Mouse (Mus musculus): ENCODE data around the gene Hand2. TPM values are rescaled to one million over a fixed set of nuclear protein-coding genes. Genes with fewer than 3 reads are reported as not detected.

Gene Hand2
- polyA plus RNA-seq (2015; fragmentation: Nextera tagmentation; extraction: Ambion mirVana): 6.8 and 7.7 TPM in 2 replicates

- TF ChIP-seq EP300 (optimal IDR thresholded peaks at IDR 0.05) (no peak), CTCF (IDR thresholded peaks at IDR 0.05; ENCODE audit: low read depth) (no peak)
Observed at GRCm38 (mm10) chr8:57320851-57321743, at the start of gene Hand2. Hand2 (plus strand) TSS chr8:57320983.

GRCm38 (mm10) chr8:57273055-57273454 is 47.7 kb upstream of the Hand2 start:
- Histone ChIP-seq H3K4me3 (ENCODE audit: low read depth, low read length) (no peak overlapping the region), H3K27me3 (ENCODE audit: control insufficient read depth, insufficient read depth, low read length) (no peaks in the 10 kb centered on the region), H3K4me1 (replicated peaks; ENCODE audit: control insufficient read depth, insufficient read depth) (no peaks in the 10 kb centered on the region), H3K36me3 (ENCODE audit: control insufficient read depth, insufficient read depth, low read length) (no peaks in the 10 kb centered on the region), H3K27ac (replicated peaks) (no peak overlapping the region), H3K9ac (ENCODE audit: low read length) (no peak overlapping the region), H3K4me2 (replicated peaks; ENCODE audit: low read depth) (no peak overlapping the region), H3K9me3 (ENCODE audit: control insufficient read depth, low read length) (no peaks in the 10 kb centered on the region)
- 68% methylated on average over 3 of the region's 3 CpGs for WGBS
- DNase-seq (ENCODE audit: low spot score) (no peak), ATAC-seq (ENCODE audit: low FRiP score, low TSS enrichment) (no peak)
- TF ChIP-seq CTCF (IDR thresholded peaks at IDR 0.05; ENCODE audit: low read depth) (no peak), EP300 (optimal IDR thresholded peaks at IDR 0.05) (no peak)

More at GRCm38 (mm10) chr8:57320851-57321743, at the start of gene Hand2:
- peak within 1 kb of the TSS; percentile 79 for H3K9ac ChIP-seq (ENCODE audit: low read length)
- H3K27ac ChIP-seq (replicated peaks): peak within 1 kb of the TSS; percentile 81
- H3K36me3 ChIP-seq (ENCODE audit: control insufficient read depth, insufficient read depth, low read length): no peaks in the 10 kb centered on the region
- no peaks in the 10 kb centered on the region; the same call in 1 of the 2 replicates for H3K4me1 ChIP-seq (replicated peaks; ENCODE audit: control insufficient read depth, insufficient read depth)
- DNase-seq (ENCODE audit: low spot score) (peak; percentile 59), ATAC-seq (ENCODE audit: low FRiP score, low TSS enrichment) (peak; percentile 69)
- WGBS: under 1% methylated on average over 62 of the region's 83 CpGs
- H3K4me3 ChIP-seq (ENCODE audit: low read depth, low read length): peak within 1 kb of the TSS; percentile 63
- H3K27me3 ChIP-seq (ENCODE audit: control insufficient read depth, insufficient read depth, low read length): no peaks in the 10 kb centered on the region; the same call in 1 of the 2 replicates
- peak within 1 kb of the TSS; percentile 55 for H3K4me2 ChIP-seq (replicated peaks; ENCODE audit: low read depth)
- H3K9me3 ChIP-seq (ENCODE audit: control insufficient read depth, low read length): no peaks in the 10 kb centered on the region

GRCm38 (mm10) chr8:57293441-57293840 is 27.3 kb upstream of the Hand2 start:
- no peaks in the 10 kb centered on the region for H3K36me3 ChIP-seq (ENCODE audit: control insufficient read depth, insufficient read depth, low read length)
- no peak overlapping the region for H3K9ac ChIP-seq (ENCODE audit: low read length)
- no peak overlapping the region for H3K4me3 ChIP-seq (ENCODE audit: low read depth, low read length)
- DNase-seq (ENCODE audit: low spot score): no peak
- no peak overlapping the region for H3K4me2 ChIP-seq (replicated peaks; ENCODE audit: low read depth)
- no peak overlapping the region for H3K27ac ChIP-seq (replicated peaks)
- H3K4me1 ChIP-seq (replicated peaks; ENCODE audit: control insufficient read depth, insufficient read depth): no peaks in the 10 kb centered on the region
- ATAC-seq (ENCODE audit: low FRiP score, low TSS enrichment): no peak
- 63% methylated on average over 4 of the region's 4 CpGs for WGBS
- H3K9me3 ChIP-seq (ENCODE audit: control insufficient read depth, low read length): no peaks in the 10 kb centered on the region
- H3K27me3 ChIP-seq (ENCODE audit: control insufficient read depth, insufficient read depth, low read length): no peaks in the 10 kb centered on the region
- TF ChIP-seq EP300 (optimal IDR thresholded peaks at IDR 0.05) (no peak), CTCF (IDR thresholded peaks at IDR 0.05; ENCODE audit: low read depth) (no peak)

GRCm38 (mm10) chr8:57303513-57303912 is 17.3 kb upstream of the Hand2 start:
- Histone ChIP-seq H3K9me3 (ENCODE audit: control insufficient read depth, low read length) (no peaks in the 10 kb centered on the region), H3K36me3 (ENCODE audit: control insufficient read depth, insufficient read depth, low read length) (no peaks in the 10 kb centered on the region), H3K9ac (ENCODE audit: low read length) (no peak overlapping the region), H3K4me3 (ENCODE audit: low read depth, low read length) (no peak overlapping the region), H3K27me3 (ENCODE audit: control insufficient read depth, insufficient read depth, low read length) (no peaks in the 10 kb centered on the region; the same call in 1 of the 2 replicates), H3K27ac (replicated peaks) (no peak overlapping the region), H3K4me2 (replicated peaks; ENCODE audit: low read depth) (no peak overlapping the region), H3K4me1 (replicated peaks; ENCODE audit: control insufficient read depth, insufficient read depth) (no peaks in the 10 kb centered on the region)
- TF ChIP-seq CTCF (IDR thresholded peaks at IDR 0.05; ENCODE audit: low read depth): no peak
- no peak for TF ChIP-seq EP300 (optimal IDR thresholded peaks at IDR 0.05)
- WGBS: 67% methylated on average over 1 of the region's 1 CpGs
- ATAC-seq (ENCODE audit: low FRiP score, low TSS enrichment): no peak
- DNase-seq (ENCODE audit: low spot score): no peak

- ATAC-seq (ENCODE audit: low FRiP score, low TSS enrichment) (no peak), DNase-seq (ENCODE audit: low spot score) (peak; percentile 25)
- no peak overlapping the region for H3K4me2 ChIP-seq (replicated peaks; ENCODE audit: low read depth)
- H3K9me3 ChIP-seq (ENCODE audit: control insufficient read depth, low read length): no peaks in the 10 kb centered on the region
- H3K27ac ChIP-seq (replicated peaks): no peak overlapping the region
- TF ChIP-seq CTCF (IDR thresholded peaks at IDR 0.05; ENCODE audit: low read depth) (no peak), EP300 (optimal IDR thresholded peaks at IDR 0.05) (no peak)
- no peaks in the 10 kb centered on the region for H3K36me3 ChIP-seq (ENCODE audit: control insufficient read depth, insufficient read depth, low read length)
- H3K4me3 ChIP-seq (ENCODE audit: low read depth, low read length): no peak overlapping the region
- no peaks in the 10 kb centered on the region; the same call in 1 of the 2 replicates for H3K27me3 ChIP-seq (ENCODE audit: control insufficient read depth, insufficient read depth, low read length)
- H3K9ac ChIP-seq (ENCODE audit: low read length): no peak overlapping the region
- no peaks in the 10 kb centered on the region for H3K4me1 ChIP-seq (replicated peaks; ENCODE audit: control insufficient read depth, insufficient read depth)
- WGBS: 50% methylated on average over 11 of the region's 11 CpGs
Observed at GRCm38 (mm10) chr8:57304944-57305343, 15.8 kb upstream of the Hand2 start.

- WGBS: 72% methylated on average over 1 of the region's 1 CpGs
- no peaks in the 10 kb centered on the region for H3K9me3 ChIP-seq (ENCODE audit: control insufficient read depth, low read length)
- no peaks in the 10 kb centered on the region for H3K4me1 ChIP-seq (replicated peaks; ENCODE audit: control insufficient read depth, insufficient read depth)
- no peak overlapping the region for H3K4me3 ChIP-seq (ENCODE audit: low read depth, low read length)
- ATAC-seq (ENCODE audit: low FRiP score, low TSS enrichment): no peak
- TF ChIP-seq EP300 (optimal IDR thresholded peaks at IDR 0.05) (no peak), CTCF (IDR thresholded peaks at IDR 0.05; ENCODE audit: low read depth) (no peak)
- DNase-seq (ENCODE audit: low spot score): no peak
- no peak overlapping the region for H3K4me2 ChIP-seq (replicated peaks; ENCODE audit: low read depth)
- H3K27me3 ChIP-seq (ENCODE audit: control insufficient read depth, insufficient read depth, low read length): no peaks in the 10 kb centered on the region; the same call in 1 of the 2 replicates
- H3K27ac ChIP-seq (replicated peaks): no peak overlapping the region
- no peak overlapping the region for H3K9ac ChIP-seq (ENCODE audit: low read length)
- no peaks in the 10 kb centered on the region for H3K36me3 ChIP-seq (ENCODE audit: control insufficient read depth, insufficient read depth, low read length)
Observed at GRCm38 (mm10) chr8:57306441-57306840, 14.3 kb upstream of the Hand2 start.
